Mouse (Mus musculus): ENCODE data around the gene Sytl3. TPM values are rescaled to one million over a fixed set of nuclear protein-coding genes. Genes with fewer than 3 reads are reported as not detected.

The Sytl3 gene
- total and polyA plus RNA-seq, 3 experiments, result 27.6 to 73.2 (median 59.3) TPM

- Histone ChIP-seq H3K4me2 (ENCODE audit: insufficient read depth, low read depth, poor library complexity, severe bottlenecking) (peak overlapping the region; percentile 96), H3K4me3 (replicated peaks in 1 of 3; ENCODE audit: low read depth in 2 of 3, low read length in 2 of 3, poor library complexity in 1 of 3) (peak overlapping the region; percentile 43 to 52 (median 49)), H3K36me3 (replicated peaks in 1 of 2; ENCODE audit: control insufficient read depth in 1 of 2, insufficient read depth in 1 of 2, low read length in 1 of 2) (peaks cover 11 to 33% of the 10 kb centered on the region in 2 experiments), H3K9ac (ENCODE audit: insufficient read depth, low read depth) (peak overlapping the region; percentile 85), H3K79me2 (replicated peaks; ENCODE audit: control insufficient read depth, extremely low read depth, insufficient read depth, poor library complexity, severe bottlenecking) (peaks cover 89% of the 10 kb centered on the region), H3K9me3 (replicated peaks; ENCODE audit: low read length) (no peaks in the 10 kb centered on the region), H3K27me3 (replicated peaks) (no peaks in the 10 kb centered on the region), H3K27ac (ENCODE audit: insufficient read depth, low read depth) (peak overlapping the region; percentile 86), H3K4me1 (ENCODE audit: control insufficient read depth in 1 of 2, insufficient read depth in 2 of 2) (peaks cover 19 to 62% of the 10 kb centered on the region in 2 experiments)
- DNase-seq (ENCODE audit: extremely low read depth), result peak; percentile 44
- in situ Hi-C loops (cut with MboI; ENCODE audit: low pct_ligation_motif_present, low pct_unique_long_range_greater_than_20kb, low sequenced_read_pairs) (no loop called here), dilution Hi-C loops (cut with MboI; ENCODE audit: extremely low pct_ligation_motif_present, extremely low pct_unique_long_range_greater_than_20kb, low sequenced_read_pairs) (no loop called here)
- no peak for TF ChIP-seq CHD2 (IDR thresholded peaks at IDR 0.05; ENCODE audit: low read length)
- no peak for TF ChIP-seq CTCF (conservative IDR thresholded peaks at IDR 0.05 in 1 of 2, IDR thresholded peaks at IDR 0.05 in 1 of 2; ENCODE audit: low read depth in 2 of 2, low read length in 2 of 2)
- TF ChIP-seq TCF12 (IDR thresholded peaks at IDR 0.05; ENCODE audit: low read depth, low read length), result no peak
- no peak for TF ChIP-seq MYC (IDR thresholded peaks at IDR 0.05; ENCODE audit: low read depth, low read length)
- no peak for TF ChIP-seq RCOR1 (conservative IDR thresholded peaks at IDR 0.05; ENCODE audit: low read depth, low read length)
Observed at GRCm38 (mm10) chr17:6777061-6777460, 118.2 kb downstream of the Sytl3 start.

- in situ Hi-C loops (cut with MboI; ENCODE audit: low pct_ligation_motif_present, low pct_unique_long_range_greater_than_20kb, low sequenced_read_pairs), result no loop called here
- TF ChIP-seq MEF2A (IDR thresholded peaks at IDR 0.05; ENCODE audit: borderline replicate concordance, low read depth, low read length) (peak; percentile 60), MAFK (IDR thresholded peaks at IDR 0.05; ENCODE audit: insufficient replicate concordance, low read length) (no peak), ETS1 (conservative IDR thresholded peaks at IDR 0.05; ENCODE audit: low read depth, low read length) (0 out of 2 replicates have a peak, but pooled peaks have one; percentile 24), NELFE (IDR thresholded peaks at IDR 0.05; ENCODE audit: low read depth, low read length) (no peak), ELF1 (IDR thresholded peaks at IDR 0.05; ENCODE audit: low read depth, low read length) (peak; percentile 61), EP300 (IDR thresholded peaks at IDR 0.05; ENCODE audit: low read length) (peak; percentile 32; the same call in 1 of the 2 replicates), IRF4 (IDR thresholded peaks at IDR 0.05; ENCODE audit: low read depth, low read length) (0 out of 2 replicates have a peak, but pooled peaks have one; percentile 12), E2F4 (IDR thresholded peaks at IDR 0.05; ENCODE audit: insufficient replicate concordance, low read depth, low read length) (peak; percentile 10; the same call in 1 of the 2 replicates), CHD2 (IDR thresholded peaks at IDR 0.05; ENCODE audit: low read length) (peak; percentile 15; the same call in 1 of the 2 replicates)
- dilution Hi-C loops (cut with MboI; ENCODE audit: extremely low pct_ligation_motif_present, extremely low pct_unique_long_range_greater_than_20kb, low sequenced_read_pairs), result no loop called here
- peaks cover 86% of the 10 kb centered on the region for H3K79me2 ChIP-seq (replicated peaks; ENCODE audit: control insufficient read depth, extremely low read depth, insufficient read depth, poor library complexity, severe bottlenecking)
- peak overlapping the region; percentile 49 to 60 (median 52) for H3K4me3 ChIP-seq (replicated peaks in 1 of 3; ENCODE audit: low read depth in 2 of 3, low read length in 2 of 3, poor library complexity in 1 of 3)
- H3K27ac ChIP-seq (ENCODE audit: insufficient read depth, low read depth), result peak overlapping the region; percentile 93
- H3K27me3 ChIP-seq (replicated peaks), result no peaks in the 10 kb centered on the region
- H3K4me1 ChIP-seq (ENCODE audit: control insufficient read depth in 1 of 2, insufficient read depth in 2 of 2), result peaks cover 19 to 55% of the 10 kb centered on the region in 2 experiments
- H3K36me3 ChIP-seq (replicated peaks in 1 of 2; ENCODE audit: control insufficient read depth in 1 of 2, insufficient read depth in 1 of 2, low read length in 1 of 2), result peaks cover 11 to 28% of the 10 kb centered on the region in 2 experiments
- H3K4me2 ChIP-seq (ENCODE audit: insufficient read depth, low read depth, poor library complexity, severe bottlenecking), result peak overlapping the region; percentile 96
- H3K9ac ChIP-seq (ENCODE audit: insufficient read depth, low read depth), result peak overlapping the region; percentile 85
- no peaks in the 10 kb centered on the region for H3K9me3 ChIP-seq (replicated peaks; ENCODE audit: low read length)
- peak; percentile 76 for DNase-seq (ENCODE audit: extremely low read depth)
Observed at GRCm38 (mm10) chr17:6777629-6778331, 118.9 kb downstream of the Sytl3 start.

Data from CH12.LX (cell line).